Mouse (Mus musculus) liver, embryonic 13.5 days (tissue): Measurements from ENCODE around the gene Egfl7. TPM values are rescaled to one million over a fixed set of nuclear protein-coding genes. Genes with fewer than 3 reads are reported as not detected.

Experiments
- ATAC-seq: fragments of 200-750 bp; cut with Nextera tagmentation; 2 replicates; pipeline ENCODE4 v1.8.0; 2017; ENCODE audit warnings: low read depth, mild to moderate bottlenecking, moderate number of reproducible peaks, moderate library complexity
- DNase-seq: peaks from one replicate; pipeline ENCODE4 v3.0.0; 2022
- H3K27ac ChIP-seq: fragments of 300-500 bp; sonication (generic); 2 replicates; pipeline ENCODE4 v1.5.1; 2015; ENCODE audit warnings: moderate library complexity, mild to moderate bottlenecking, inconsistent platforms
- H3K27me3 ChIP-seq: fragments of 300-500 bp; sonication (generic); 2 replicates; pipeline ENCODE4 v1.6.1; 2015; ENCODE audit warnings: mild to moderate bottlenecking, inconsistent platforms
- H3K36me3 ChIP-seq: fragments of 300-500 bp; sonication (generic); 2 replicates; pipeline ENCODE4 v1.6.1; 2015; ENCODE audit warnings: mild to moderate bottlenecking, inconsistent platforms
- H3K4me1 ChIP-seq: fragments of 300-500 bp; sonication (generic); replicated peaks from 2 replicates; pipeline ENCODE4 v1.6.1; 2015; ENCODE audit warnings: inconsistent platforms
- H3K4me2 ChIP-seq: fragments of 300-500 bp; sonication (generic); 2 replicates; pipeline ENCODE4 v1.6.1; 2015; ENCODE audit warnings: inconsistent platforms, mild to moderate bottlenecking, moderate library complexity
- H3K4me3 ChIP-seq: fragments of 300-500 bp; sonication (generic); replicated peaks from 2 replicates; pipeline ENCODE4 v1.5.1; 2015; ENCODE audit warnings: mild to moderate bottlenecking, inconsistent platforms
- H3K9ac ChIP-seq: fragments of 300-500 bp; sonication (generic); 2 replicates; pipeline ENCODE4 v1.6.1; 2015; ENCODE audit warnings: mild to moderate bottlenecking, inconsistent platforms
- H3K9me3 ChIP-seq: fragments of 300-500 bp; sonication (generic); replicated peaks from 2 replicates; pipeline ENCODE4 v1.6.1; 2016; ENCODE audit warnings: inconsistent platforms
- WGBS: fragments of 180-500 bp; shearing (Covaris S2); methylation state at CpG from one replicate; pipeline ENCODE4 v1.1.7; 2015; ENCODE audit not compliant: insufficient replicate concordance; 5-methylcytosine and 5-hydroxymethylcytosine counted together
- polyA plus RNA-seq: library from polyadenylated mRNA; unstranded; fragments of >200 nt; fragmentation: Nextera tagmentation; extraction: Ambion mirVana; gene quantifications from 2 replicates; pipeline ENCODE4 v1.2.1, GENCODE M21; 2015

Gene Egfl7
- polyA plus RNA-seq, 1 experiment from 2014 or later: 79.4 TPM

GRCm38 (mm10) chr2:26602631-26603030, 22.8 kb downstream of the Egfl7 start:
- Histone ChIP-seq H3K9me3 (no peaks in the 10 kb centered on the region), H3K27ac (peak overlapping the region; percentile 69; the same call in 1 of the 2 replicates), H3K4me2 (peak overlapping the region; percentile 83), H3K9ac (peak overlapping the region; percentile 70), H3K36me3 (no peaks in the 10 kb centered on the region), H3K27me3 (peaks cover 32% of the 10 kb centered on the region), H3K4me3 (peak overlapping the region; percentile 66), H3K4me1 (peaks cover 75% of the 10 kb centered on the region)
- DNase-seq (no peak), ATAC-seq (no peak)
- WGBS: 66% methylated on average over 5 of the region's 5 CpGs

- H3K9me3 ChIP-seq: no peaks in the 10 kb centered on the region
- H3K4me3 ChIP-seq: peak overlapping the region; percentile 66
- H3K4me2 ChIP-seq: peak overlapping the region; percentile 83
- peak overlapping the region; percentile 69 for H3K27ac ChIP-seq
- DNase-seq (no peak), ATAC-seq (no peak)
- peaks cover 32% of the 10 kb centered on the region for H3K27me3 ChIP-seq
- peaks cover 71% of the 10 kb centered on the region for H3K4me1 ChIP-seq
- H3K9ac ChIP-seq: peak overlapping the region; percentile 70
- H3K36me3 ChIP-seq: no peaks in the 10 kb centered on the region
- WGBS: 4% methylated on average over 6 of the region's 6 CpGs
Observed at GRCm38 (mm10) chr2:26603159-26603558, 23.3 kb downstream of the Egfl7 start.

- WGBS: under 1% methylated on average over 101 of the region's 103 CpGs
- Histone ChIP-seq H3K9ac (peak within 1 kb of the TSS; percentile 70), H3K4me1 (peaks cover 66% of the 10 kb centered on the region), H3K36me3 (no peaks in the 10 kb centered on the region), H3K27ac (peak within 1 kb of the TSS; percentile 69), H3K27me3 (peaks cover 32% of the 10 kb centered on the region), H3K9me3 (no peaks in the 10 kb centered on the region), H3K4me2 (peak within 1 kb of the TSS; percentile 83), H3K4me3 (peak within 1 kb of the TSS; percentile 66)
- DNase-seq: peak; percentile 53
- peak; percentile 78 for ATAC-seq
Observed at GRCm38 (mm10) chr2:26603720-26604671, 24.2 kb downstream of the Egfl7 start, which contains the start of gene Agpat2. Gene Agpat2 (minus strand): TSS chr2:26604417.

- Histone ChIP-seq H3K36me3 (no peaks in the 10 kb centered on the region), H3K4me2 (no peak overlapping the region), H3K27ac (no peak overlapping the region), H3K9me3 (no peaks in the 10 kb centered on the region), H3K4me3 (no peak overlapping the region), H3K4me1 (peaks cover 53% of the 10 kb centered on the region), H3K27me3 (peaks cover 32% of the 10 kb centered on the region), H3K9ac (no peak overlapping the region)
- 70% methylated on average over 8 of the region's 8 CpGs for WGBS
- DNase-seq (no peak), ATAC-seq (no peak)
Observed at GRCm38 (mm10) chr2:26605331-26605730, 25.5 kb downstream of the Egfl7 start.

GRCm38 (mm10) chr2:26606579-26606978, 26.8 kb downstream of the Egfl7 start:
- Histone ChIP-seq H3K27me3 (peaks cover 32% of the 10 kb centered on the region), H3K36me3 (no peaks in the 10 kb centered on the region), H3K4me1 (peaks cover 43% of the 10 kb centered on the region), H3K4me2 (no peak overlapping the region), H3K27ac (no peak overlapping the region), H3K4me3 (no peak overlapping the region), H3K9ac (no peak overlapping the region; the same call in 1 of the 2 replicates), H3K9me3 (no peaks in the 10 kb centered on the region)
- ATAC-seq (no peak), DNase-seq (no peak)
- 54% methylated on average over 3 of the region's 3 CpGs for whole genome bisulfite sequencing

GRCm38 (mm10) chr2:26607056-26607910, 27.5 kb downstream of the Egfl7 start:
- Histone ChIP-seq H3K4me2 (no peak overlapping the region), H3K9me3 (no peaks in the 10 kb centered on the region), H3K36me3 (no peaks in the 10 kb centered on the region), H3K9ac (no peak overlapping the region), H3K4me1 (peaks cover 37% of the 10 kb centered on the region), H3K4me3 (no peak overlapping the region), H3K27me3 (peaks cover 32% of the 10 kb centered on the region), H3K27ac (no peak overlapping the region)
- ATAC-seq: no peak
- no peak for DNase-seq
- WGBS: 52% methylated on average over 6 of the region's 6 CpGs

GRCm38 (mm10) chr2:26608781-26609180, 29.0 kb downstream of the Egfl7 start:
- ATAC-seq (no peak), DNase-seq (no peak)
- H3K4me2 ChIP-seq: no peak overlapping the region
- no peak overlapping the region for H3K9ac ChIP-seq
- H3K27me3 ChIP-seq: peaks cover 22% of the 10 kb centered on the region
- H3K9me3 ChIP-seq: no peaks in the 10 kb centered on the region
- no peak overlapping the region for H3K27ac ChIP-seq
- H3K4me3 ChIP-seq: no peak overlapping the region
- H3K4me1 ChIP-seq: peaks cover 23% of the 10 kb centered on the region
- H3K36me3 ChIP-seq: no peaks in the 10 kb centered on the region

GRCm38 (mm10) chr2:26609261-26609661, 29.4 kb downstream of the Egfl7 start:
- ATAC-seq (no peak), DNase-seq (no peak)
- Histone ChIP-seq H3K36me3 (no peaks in the 10 kb centered on the region), H3K27ac (no peak overlapping the region), H3K4me1 (peaks cover 18% of the 10 kb centered on the region), H3K27me3 (peaks cover 17% of the 10 kb centered on the region), H3K4me3 (no peak overlapping the region), H3K9me3 (no peaks in the 10 kb centered on the region), H3K4me2 (no peak overlapping the region), H3K9ac (no peak overlapping the region)

GRCm38 (mm10) chr2:26610526-26610925, 30.7 kb downstream of the Egfl7 start:
- ATAC-seq: no peak
- H3K4me3 ChIP-seq: no peak overlapping the region
- H3K4me2 ChIP-seq: no peak overlapping the region
- WGBS: 68% methylated on average over 3 of the region's 3 CpGs
- DNase-seq: no peak
- no peak overlapping the region for H3K27ac ChIP-seq
- peaks cover 13% of the 10 kb centered on the region for H3K4me1 ChIP-seq
- H3K36me3 ChIP-seq: no peaks in the 10 kb centered on the region
- no peaks in the 10 kb centered on the region for H3K9me3 ChIP-seq
- no peak overlapping the region for H3K9ac ChIP-seq
- H3K27me3 ChIP-seq: peaks cover 13% of the 10 kb centered on the region; the same call in 1 of the 2 replicates

GRCm38 (mm10) chr2:26611054-26611453, 31.2 kb downstream of the Egfl7 start:
- peaks cover 13% of the 10 kb centered on the region; the same call in 1 of the 2 replicates for H3K27me3 ChIP-seq
- DNase-seq (no peak), ATAC-seq (0 out of 2 replicates have a peak, but pooled peaks have one; percentile 31)
- no peak overlapping the region for H3K4me2 ChIP-seq
- H3K9me3 ChIP-seq: no peaks in the 10 kb centered on the region
- no peak overlapping the region for H3K27ac ChIP-seq
- H3K4me3 ChIP-seq: no peak overlapping the region
- H3K9ac ChIP-seq: no peak overlapping the region
- peaks cover 13% of the 10 kb centered on the region for H3K4me1 ChIP-seq
- H3K36me3 ChIP-seq: no peaks in the 10 kb centered on the region

GRCm38 (mm10) chr2:26611896-26612295, 32.1 kb downstream of the Egfl7 start:
- H3K4me1 ChIP-seq: peaks cover 7% of the 10 kb centered on the region
- DNase-seq: no peak
- H3K4me2 ChIP-seq: no peak overlapping the region
- H3K36me3 ChIP-seq: no peaks in the 10 kb centered on the region
- no peaks in the 10 kb centered on the region for H3K9me3 ChIP-seq
- no peak overlapping the region; the same call in 1 of the 2 replicates for H3K9ac ChIP-seq
- no peak for ATAC-seq
- no peak overlapping the region for H3K27ac ChIP-seq
- H3K27me3 ChIP-seq: peaks cover 5% of the 10 kb centered on the region; the same call in 1 of the 2 replicates
- no peak overlapping the region for H3K4me3 ChIP-seq
